Mouse (Mus musculus): Measurements from ENCODE around the gene Fbxo45. TPM values are rescaled to one million over a fixed set of nuclear protein-coding genes. Genes with fewer than 3 reads are reported as not detected.

The Fbxo45 gene
- polyA plus RNA-seq, 2 experiments, result 4.0 to 5.1 TPM

GRCm38 (mm10) chr16:32186056-32186455 is 60.9 kb downstream of the Fbxo45 start:
- WGBS (ENCODE audit: insufficient replicate concordance), result 79% methylated on average over 5 of the region's 5 CpGs

More at GRCm38 (mm10) chr16:32186056-32186455, 60.9 kb downstream of the Fbxo45 start:
- Histone ChIP-seq H3K4me3 (ENCODE audit: insufficient read depth in 1 of 2, low read depth in 2 of 2, low read length in 2 of 2) (no peak overlapping the region), H3K4me2 (ENCODE audit: low read depth) (no peak overlapping the region), H3K4me1 (replicated peaks; ENCODE audit: control insufficient read depth in 2 of 2, insufficient read depth in 2 of 2, low read length in 1 of 2) (peaks cover 0 to 3% of the 10 kb centered on the region in 2 experiments; a peak in 2 of 4 replicates), H3K9me3 (ENCODE audit: control insufficient read depth, low read length) (no peaks in the 10 kb centered on the region), H3K9ac (replicated peaks) (no peak overlapping the region), H3K36me3 (replicated peaks; ENCODE audit: control insufficient read depth, insufficient read depth, low read depth) (no peaks in the 10 kb centered on the region), H3K27me3 (ENCODE audit: control insufficient read depth, insufficient read depth, low read length) (no peaks in the 10 kb centered on the region), H3K27ac (no peak overlapping the region)
- TF ChIP-seq CTCF (IDR thresholded peaks at IDR 0.05; ENCODE audit: low read depth) (no peak), EP300 (IDR thresholded peaks at IDR 0.05; ENCODE audit: low read depth) (no peak)
- DNase-seq (ENCODE audit: low read depth in 3 of 3, low spot score in 3 of 3), result no peak
- no peak for ATAC-seq (ENCODE audit: insufficient read depth)

MicroRNA genes within 50 kb of the gene (microRNA counts, 519-probe panel; counts per million panel counts)
- microRNA mmu-miR-1946a, result 69.9 counts per million

Small RNA genes within 50 kb of the gene (microRNA-seq; reads per million reads assigned to microRNA genes)
- not detected for gene Mir1946a

Other genes starting within 250 kb of the Fbxo45 start
- gene Senp5, start 243.9 kb downstream of the Fbxo45 start, polyA plus RNA-seq (2012; rRNA removed), result 3.5 and 4.7 TPM in 2 replicates
- gene Senp5, start 243.9 kb downstream of the Fbxo45 start, polyA plus RNA-seq (2014; fragmentation: Nextera tagmentation; extraction: Ambion mirVana), result 2.9 and 3.4 TPM in 2 replicates
- gene Pak2, start 167.8 kb downstream of the Fbxo45 start, polyA plus RNA-seq (2012; rRNA removed), result 4.8 and 6.7 TPM in 2 replicates
- 9.1 and 9.5 TPM in 2 replicates for gene Pak2, start 167.8 kb downstream of the Fbxo45 start, polyA plus RNA-seq (2014; fragmentation: Nextera tagmentation; extraction: Ambion mirVana)
- 10.5 and 13.2 TPM in 2 replicates for gene Pigx, start 147.4 kb downstream of the Fbxo45 start, polyA plus RNA-seq (2012; rRNA removed)
- 25.5 and 28.8 TPM in 2 replicates for gene Pigx, start 147.4 kb downstream of the Fbxo45 start, polyA plus RNA-seq (2014; fragmentation: Nextera tagmentation; extraction: Ambion mirVana)
- gene Cep19, start 147.4 kb downstream of the Fbxo45 start, polyA plus RNA-seq (2012; rRNA removed), result 1.3 and 2.1 TPM in 2 replicates
- 4.0 and 4.3 TPM in 2 replicates for gene Cep19, start 147.4 kb downstream of the Fbxo45 start, polyA plus RNA-seq (2014; fragmentation: Nextera tagmentation; extraction: Ambion mirVana)
- gene Nrros, start 81.6 kb downstream of the Fbxo45 start, polyA plus RNA-seq (2012; rRNA removed), result 11.6 and 13.2 TPM in 2 replicates
- gene Nrros, start 81.6 kb downstream of the Fbxo45 start, polyA plus RNA-seq (2014; fragmentation: Nextera tagmentation; extraction: Ambion mirVana), result 18.8 and 18.9 TPM in 2 replicates
- gene Bex6, start 67.3 kb downstream of the Fbxo45 start, polyA plus RNA-seq (2012; rRNA removed), result 0.52 and 0.90 TPM in 2 replicates
- 0.70 and 0.71 TPM in 2 replicates for gene Bex6, start 67.3 kb downstream of the Fbxo45 start, polyA plus RNA-seq (2014; fragmentation: Nextera tagmentation; extraction: Ambion mirVana)
- gene Wdr53, start 69 bp upstream of the Fbxo45 start, polyA plus RNA-seq (2012; rRNA removed), result 4.8 and 7.9 TPM in 2 replicates
- 11.2 and 11.5 TPM in 2 replicates for gene Wdr53, start 69 bp upstream of the Fbxo45 start, polyA plus RNA-seq (2014; fragmentation: Nextera tagmentation; extraction: Ambion mirVana)
- gene Smco1, start 24.3 kb upstream of the Fbxo45 start, polyA plus RNA-seq (2012; rRNA removed), result not detected in 2 replicates
- not detected in 2 replicates for gene Smco1, start 24.3 kb upstream of the Fbxo45 start, polyA plus RNA-seq (2014; fragmentation: Nextera tagmentation; extraction: Ambion mirVana)
- gene Rnf168, start 30.3 kb upstream of the Fbxo45 start, polyA plus RNA-seq (2012; rRNA removed), result 3.7 and 6.1 TPM in 2 replicates
- 11.3 and 13.8 TPM in 2 replicates for gene Rnf168, start 30.3 kb upstream of the Fbxo45 start, polyA plus RNA-seq (2014; fragmentation: Nextera tagmentation; extraction: Ambion mirVana)
- gene Ubxn7, start 85.1 kb upstream of the Fbxo45 start, polyA plus RNA-seq (2012; rRNA removed), result 2.7 and 5.1 TPM in 2 replicates
- 5.4 and 7.6 TPM in 2 replicates for gene Ubxn7, start 85.1 kb upstream of the Fbxo45 start, polyA plus RNA-seq (2014; fragmentation: Nextera tagmentation; extraction: Ambion mirVana)
- gene Tm4sf19, start 153.3 kb upstream of the Fbxo45 start, polyA plus RNA-seq (2012; rRNA removed), result 0.04 TPM in 1 of 2 replicates, not detected in the other
- not detected in 2 replicates for gene Tm4sf19, start 153.3 kb upstream of the Fbxo45 start, polyA plus RNA-seq (2014; fragmentation: Nextera tagmentation; extraction: Ambion mirVana)
- gene Tctex1d2, start 172.5 kb upstream of the Fbxo45 start, polyA plus RNA-seq (2012; rRNA removed), result 2.1 and 3.1 TPM in 2 replicates
- gene Tctex1d2, start 172.5 kb upstream of the Fbxo45 start, polyA plus RNA-seq (2014; fragmentation: Nextera tagmentation; extraction: Ambion mirVana), result 6.4 and 7.2 TPM in 2 replicates
- gene Pcyt1a, start 183.8 kb upstream of the Fbxo45 start, polyA plus RNA-seq (2012; rRNA removed), result 12.8 and 16.3 TPM in 2 replicates
- gene Pcyt1a, start 183.8 kb upstream of the Fbxo45 start, polyA plus RNA-seq (2014; fragmentation: Nextera tagmentation; extraction: Ambion mirVana), result 40.3 and 41.6 TPM in 2 replicates
- gene Slc51a, start 240.7 kb upstream of the Fbxo45 start, polyA plus RNA-seq (2012; rRNA removed), result 0.16 and 0.25 TPM in 2 replicates
- gene Slc51a, start 240.7 kb upstream of the Fbxo45 start, polyA plus RNA-seq (2014; fragmentation: Nextera tagmentation; extraction: Ambion mirVana), result 1.1 and 1.2 TPM in 2 replicates
- not detected in 2 replicates for gene Zdhhc19, start 249.1 kb upstream of the Fbxo45 start, polyA plus RNA-seq (2012; rRNA removed)
- gene Zdhhc19, start 249.1 kb upstream of the Fbxo45 start, polyA plus RNA-seq (2014; fragmentation: Nextera tagmentation; extraction: Ambion mirVana), result not detected in 2 replicates

All from liver, embryonic 14.5 days (tissue).